8 mouse cellular contexts compared by ENCODE assay signal in the genomic region with DNA sequence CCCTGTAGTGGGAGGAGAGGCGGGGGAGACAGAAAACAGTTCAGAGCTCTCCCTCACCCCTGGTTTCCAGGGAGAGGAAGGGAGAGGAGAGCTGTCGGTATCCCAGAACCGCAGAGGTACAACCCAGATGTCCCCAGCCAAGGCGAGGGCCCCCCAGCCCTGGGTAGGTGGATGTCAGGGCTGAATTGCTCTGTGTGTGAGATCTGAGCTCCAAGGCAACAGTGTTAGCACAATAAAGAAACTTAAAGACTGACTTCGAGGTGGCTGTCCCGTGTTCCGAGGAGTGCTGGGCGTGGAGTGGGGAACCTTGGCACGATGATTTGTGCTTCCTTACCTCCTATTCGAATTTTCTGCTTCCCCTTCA. TPM values are rescaled to one million over a fixed set of nuclear protein-coding genes. Genes with fewer than 3 reads are reported as not detected.
DNase-seq lines count a peak whose midpoint lies in the region; ATAC-seq and TF ChIP-seq lines count a peak whose summit lies in the region.

No protein-coding gene starts in this region.

- H3K27me3 ChIP-seq in forebrain, embryonic 10.5 days (ENCODE audit: poor library complexity, severe bottlenecking): peaks cover 70% of the 10 kb centered on the region
- peaks cover 50% of the 10 kb centered on the region for H3K27me3 ChIP-seq in limb, embryonic 13.5 days
- peaks cover 25% of the 10 kb centered on the region for H3K27me3 ChIP-seq in neural tube, embryonic 13.5 days

- H3K4me3 ChIP-seq in left cerebral cortex, adult 2 months: peak overlapping the region; percentile 64
- H3K4me3 ChIP-seq in forebrain, embryonic 10.5 days: peak overlapping the region; percentile 66
- peak overlapping the region; percentile 67 for H3K4me3 ChIP-seq in limb, embryonic 13.5 days
- peak overlapping the region; percentile 61 for H3K4me3 ChIP-seq in neural tube, embryonic 13.5 days

- peak overlapping the region; percentile 76 for H3K27ac ChIP-seq in left cerebral cortex, adult 2 months
- H3K27ac ChIP-seq in forebrain, embryonic 10.5 days: peak overlapping the region; percentile 83
- H3K27ac ChIP-seq in limb, embryonic 13.5 days: no peak overlapping the region
- H3K27ac ChIP-seq in neural tube, embryonic 13.5 days (replicated peaks): peak overlapping the region; percentile 74

- no peak; the same call in 1 of the 2 replicates for ATAC-seq in limb, embryonic 13.5 days (ENCODE audit: low FRiP score, low read depth)
- no peak for ATAC-seq in neural tube, embryonic 13.5 days (ENCODE audit: low read depth)

- H3K4me2 ChIP-seq in limb, embryonic 13.5 days (replicated peaks): peak overlapping the region; percentile 94
- H3K4me2 ChIP-seq in neural tube, embryonic 13.5 days: peak overlapping the region; percentile 83

- intact Hi-C loops in left cerebral cortex, adult 2 months (cut with DNase I): loop anchor here (2.0 kb wide), 1 partner anchor 35 kb away; no protein-coding TSS in a partner anchor
- intact Hi-C loops in left cerebral cortex, postnatal 14 days (cut with DNase I): loop anchor here (2.0 kb wide), 1 partner anchor 35 kb away; no protein-coding TSS in a partner anchor
- intact Hi-C loops in left cerebral cortex, postnatal 4 days (cut with DNase I): no loop called here

- 3% methylated on average over 10 of the region's 10 CpGs for WGBS in forebrain, embryonic 10.5 days
- 1% methylated on average over 9 of the region's 10 CpGs for WGBS in limb, embryonic 13.5 days
- WGBS in neural tube, embryonic 13.5 days: 2% methylated on average over 9 of the region's 10 CpGs

- no peaks in the 10 kb centered on the region for H3K9me3 ChIP-seq in forebrain, embryonic 10.5 days
- H3K9me3 ChIP-seq in limb, embryonic 13.5 days: no peaks in the 10 kb centered on the region
- H3K9me3 ChIP-seq in neural tube, embryonic 13.5 days: no peaks in the 10 kb centered on the region

- H3K9ac ChIP-seq in limb, embryonic 13.5 days: peak overlapping the region; percentile 76
- peak overlapping the region; percentile 81 for H3K9ac ChIP-seq in neural tube, embryonic 13.5 days

- no peak for TF ChIP-seq CTCF in left cerebral cortex, adult 2 months (IDR thresholded peaks at IDR 0.05)

- peaks cover 29% of the 10 kb centered on the region for H3K4me1 ChIP-seq in forebrain, embryonic 10.5 days
- H3K4me1 ChIP-seq in limb, embryonic 13.5 days: peaks cover 19% of the 10 kb centered on the region
- H3K4me1 ChIP-seq in neural tube, embryonic 13.5 days (replicated peaks): peaks cover 17% of the 10 kb centered on the region

- H3K36me3 ChIP-seq in forebrain, embryonic 10.5 days (replicated peaks): no peaks in the 10 kb centered on the region
- H3K36me3 ChIP-seq in limb, embryonic 13.5 days: no peaks in the 10 kb centered on the region
- H3K36me3 ChIP-seq in neural tube, embryonic 13.5 days: no peaks in the 10 kb centered on the region

- no peak for DNase-seq in left cerebral cortex, adult 2 months (ENCODE audit: extremely low spot score in 1 of 2, low spot score in 2 of 2)
- no peak for DNase-seq in left cerebral cortex, postnatal 14 days (ENCODE audit: low spot score in 2 of 2)
- DNase-seq in forebrain, embryonic 10.5 days (ENCODE audit: extremely low spot score, low spot score): no peak
- DNase-seq in frontal cortex, adult 2 months (ENCODE audit: extremely low spot score in 1 of 2, low spot score in 1 of 2): no peak
- DNase-seq in left cerebral cortex, postnatal 4 days: no peak
- DNase-seq in gastrocnemius, adult 8-10 months (ENCODE audit: low spot score in 2 of 2): no peak

RNA-seq across cellular contexts. Expression of a gene that starts 7.7 kb away (rescaled TPM):
- total RNA-seq in left cerebral cortex, adult 2 months (2021): under 1 TPM; 0.23 to 0.26 TPM
- total RNA-seq in left cerebral cortex, postnatal 14 days (2021): under 1 TPM in 1 of 2 experiments, not detected in 1; 0.95 TPM
- polyA plus RNA-seq in forebrain, embryonic 10.5 days (2016; fragmentation: Nextera tagmentation; extraction: Ambion mirVana): 0.09 TPM in 1 of 2 replicates, not detected in the other
- polyA plus RNA-seq in limb, embryonic 13.5 days (2015; fragmentation: Nextera tagmentation; extraction: Ambion mirVana): 0.33 TPM in 1 of 2 replicates, not detected in the other
- polyA plus RNA-seq in neural tube, embryonic 13.5 days (2015; fragmentation: Nextera tagmentation; extraction: Ambion mirVana): 0.82 and 0.85 TPM in 2 replicates
- 0.90 and 0.97 TPM in 2 replicates for polyA plus RNA-seq in frontal cortex, adult 2 months (2012; rRNA removed)
- total RNA-seq in left cerebral cortex, postnatal 4 days (2021): not detected
- total RNA-seq in gastrocnemius, adult 8-10 months (2022): not detected

RNA-seq across cellular contexts. Expression of a gene that starts 26.9 kb away (rescaled TPM):
- not detected for total RNA-seq in left cerebral cortex, adult 2 months (2021)
- total RNA-seq in left cerebral cortex, postnatal 14 days (2021): not detected
- polyA plus RNA-seq in forebrain, embryonic 10.5 days (2016; fragmentation: Nextera tagmentation; extraction: Ambion mirVana): not detected in 2 replicates
- 0.11 and 0.25 TPM in 2 replicates for polyA plus RNA-seq in limb, embryonic 13.5 days (2015; fragmentation: Nextera tagmentation; extraction: Ambion mirVana)
- not detected in 2 replicates for polyA plus RNA-seq in neural tube, embryonic 13.5 days (2015; fragmentation: Nextera tagmentation; extraction: Ambion mirVana)
- 0.28 and 0.44 TPM in 2 replicates for polyA plus RNA-seq in frontal cortex, adult 2 months (2012; rRNA removed)
- total RNA-seq in left cerebral cortex, postnatal 4 days (2021): not detected
- not detected for total RNA-seq in gastrocnemius, adult 8-10 months (2022)

RNA-seq across cellular contexts. Expression of a gene that starts 38.9 kb away (rescaled TPM):
- total RNA-seq in left cerebral cortex, adult 2 months (2021): not detected
- total RNA-seq in left cerebral cortex, postnatal 14 days (2021): not detected
- 0.32 TPM in 1 of 2 replicates, not detected in the other for polyA plus RNA-seq in forebrain, embryonic 10.5 days (2016; fragmentation: Nextera tagmentation; extraction: Ambion mirVana)
- polyA plus RNA-seq in limb, embryonic 13.5 days (2015; fragmentation: Nextera tagmentation; extraction: Ambion mirVana): 1.0 and 1.3 TPM in 2 replicates
- 0.15 and 0.52 TPM in 2 replicates for polyA plus RNA-seq in neural tube, embryonic 13.5 days (2015; fragmentation: Nextera tagmentation; extraction: Ambion mirVana)
- polyA plus RNA-seq in frontal cortex, adult 2 months (2012; rRNA removed): 0.06 and 0.13 TPM in 2 replicates
- total RNA-seq in left cerebral cortex, postnatal 4 days (2021): not detected
- not detected for total RNA-seq in gastrocnemius, adult 8-10 months (2022)

RNA-seq across cellular contexts. Expression of a gene that starts 42.8 kb away (rescaled TPM):
- total RNA-seq in left cerebral cortex, adult 2 months (2021): 1 to 10 TPM; 4.5 to 5.2 TPM
- 1 to 10 TPM; 3.6 to 3.7 TPM for total RNA-seq in left cerebral cortex, postnatal 14 days (2021)
- 1.4 and 1.6 TPM in 2 replicates for polyA plus RNA-seq in forebrain, embryonic 10.5 days (2016; fragmentation: Nextera tagmentation; extraction: Ambion mirVana)
- 1.0 and 1.7 TPM in 2 replicates for polyA plus RNA-seq in limb, embryonic 13.5 days (2015; fragmentation: Nextera tagmentation; extraction: Ambion mirVana)
- 2.5 and 3.1 TPM in 2 replicates for polyA plus RNA-seq in neural tube, embryonic 13.5 days (2015; fragmentation: Nextera tagmentation; extraction: Ambion mirVana)
- 3.4 and 4.5 TPM in 2 replicates for polyA plus RNA-seq in frontal cortex, adult 2 months (2012; rRNA removed)
- 1 to 10 TPM; 2.3 to 2.5 TPM for total RNA-seq in left cerebral cortex, postnatal 4 days (2021)
- total RNA-seq in gastrocnemius, adult 8-10 months (2022): not detected
